Mouse (Mus musculus) cerebellum, adult 9-10 months (tissue): Measurements from ENCODE around the gene 1700012A03Rik.

Source experiments
- DNase-seq: peaks from one replicate; pipeline ENCODE4 v3.0.0; 2022

Gene 1700012A03Rik

DNA sequence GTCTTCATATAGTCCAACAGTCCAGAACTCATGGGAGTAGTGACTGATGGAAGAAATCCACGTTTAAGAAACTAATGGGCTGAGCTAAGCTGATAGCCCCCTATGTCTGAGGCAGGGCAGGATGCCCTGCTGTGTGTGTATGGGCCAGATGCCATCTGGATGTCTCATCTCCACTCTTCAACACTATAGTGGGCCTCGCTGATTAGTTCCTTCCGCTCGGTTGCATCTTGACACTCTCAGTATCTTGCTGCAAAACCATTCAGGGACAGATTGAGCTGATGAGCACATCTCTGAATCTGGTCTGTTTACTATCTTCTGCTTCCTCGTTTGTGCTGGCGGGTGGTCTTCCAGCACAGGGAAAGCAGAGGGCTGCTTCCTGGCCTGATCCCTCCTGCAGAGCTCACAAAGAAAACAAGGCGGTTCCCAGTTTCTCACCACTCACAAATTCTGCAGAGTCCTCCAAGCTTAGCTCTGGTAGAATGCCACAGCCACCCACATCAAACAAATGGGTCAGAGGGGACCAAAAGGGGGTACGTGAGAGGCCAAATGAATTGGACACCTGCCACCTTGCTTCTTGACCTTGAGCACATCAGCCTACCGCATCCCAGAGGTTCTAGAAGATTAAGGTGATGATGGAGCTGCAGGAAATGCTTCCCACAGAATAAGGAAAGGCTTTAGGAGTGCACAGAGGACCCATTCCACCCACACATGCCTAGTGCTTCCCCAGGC, 55.7 kb downstream of the 1700012A03Rik start:
- no peak for DNase-seq
